Mouse (Mus musculus): ENCODE measurements around the gene Nox4. TPM values are rescaled to one million over a fixed set of nuclear protein-coding genes. Genes with fewer than 3 reads are reported as not detected.

Nox4 gene
- 0.07 and 0.47 TPM in 2 replicates for polyA plus RNA-seq (2012; rRNA removed)

DNA sequence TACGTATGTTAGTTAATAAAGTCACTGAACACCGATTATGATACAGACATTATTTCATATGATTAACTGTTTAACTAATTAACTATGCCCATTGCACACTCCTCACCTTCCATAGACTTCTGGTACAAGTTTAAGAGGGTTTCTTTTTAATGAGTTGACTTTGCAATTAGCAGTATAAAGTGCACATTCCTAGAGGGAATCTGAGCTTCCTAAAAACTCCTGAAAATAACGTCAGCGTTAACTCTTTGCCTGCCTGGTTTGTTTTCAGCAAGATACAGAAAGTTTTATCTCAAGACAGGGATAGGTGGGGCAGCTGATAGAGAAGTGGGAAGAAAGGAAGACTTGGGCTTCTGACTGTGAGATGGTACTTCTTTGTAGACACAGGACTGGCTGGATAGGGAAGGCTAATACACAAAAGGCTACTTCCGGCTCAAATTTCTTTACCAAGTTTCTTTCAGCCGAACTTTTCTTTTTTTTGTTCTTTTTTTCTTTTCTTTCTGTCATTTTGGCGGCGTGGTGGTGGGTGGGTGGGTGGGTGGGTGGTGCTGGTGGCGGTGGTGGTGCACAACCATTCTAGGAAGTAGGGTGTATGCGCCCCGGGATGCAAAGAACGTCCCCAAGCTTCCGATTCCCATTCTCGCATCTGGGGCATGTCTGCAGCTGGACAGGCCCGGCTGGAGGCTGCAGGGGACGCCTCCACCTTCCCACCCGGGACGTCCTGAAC, at the start of gene Nox4:
Gene Nox4 (plus strand): TSS at position 241 of the 724 bp plus-strand sequence.
- no peak for DNase-seq (ENCODE audit: low read depth, low spot score)
- 11% methylated on average over 18 of the region's 18 CpGs for WGBS

DNA sequence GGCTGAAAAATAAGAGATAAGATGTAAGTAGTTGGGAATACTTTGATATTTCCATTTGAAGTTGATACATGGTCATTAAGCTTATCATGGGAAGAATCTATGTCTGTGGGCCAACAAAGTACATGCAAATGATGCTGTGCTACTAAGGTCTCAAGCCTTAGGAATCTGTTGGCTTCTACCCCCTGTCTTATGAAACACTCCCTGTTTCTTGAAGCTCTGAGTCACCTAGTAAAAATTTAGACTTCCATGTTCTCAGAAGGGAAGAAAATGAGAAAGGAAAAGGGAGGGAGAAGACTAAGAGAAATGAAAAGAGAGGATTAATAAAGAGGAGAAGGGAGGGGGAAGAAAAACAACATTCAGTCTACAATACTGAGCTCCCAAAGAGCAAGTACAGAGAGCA, 41.1 kb upstream of the Nox4 start:
- no peak for DNase-seq (ENCODE audit: low read depth, low spot score)

DNA sequence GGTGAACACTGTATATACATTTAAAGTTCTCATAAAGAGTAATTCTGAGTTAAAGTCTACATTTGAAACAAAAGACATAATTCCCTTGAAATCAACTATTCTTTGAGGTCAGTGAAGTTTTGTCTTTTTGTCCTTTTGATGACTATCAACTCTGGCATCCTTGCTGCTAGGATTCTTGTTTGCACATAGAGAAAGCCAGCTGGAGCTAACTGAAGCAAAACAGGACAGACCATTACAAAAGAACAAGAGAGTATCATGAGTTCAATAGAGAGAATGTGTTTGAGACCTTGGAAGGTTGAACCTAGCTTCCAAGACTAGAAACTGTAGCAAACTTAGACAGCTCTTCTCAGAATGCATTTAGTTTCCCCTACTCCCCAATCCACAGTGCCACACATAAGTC, 24.2 kb upstream of the Nox4 start:
- DNase-seq (ENCODE audit: low read depth, low spot score) = no peak

DNA sequence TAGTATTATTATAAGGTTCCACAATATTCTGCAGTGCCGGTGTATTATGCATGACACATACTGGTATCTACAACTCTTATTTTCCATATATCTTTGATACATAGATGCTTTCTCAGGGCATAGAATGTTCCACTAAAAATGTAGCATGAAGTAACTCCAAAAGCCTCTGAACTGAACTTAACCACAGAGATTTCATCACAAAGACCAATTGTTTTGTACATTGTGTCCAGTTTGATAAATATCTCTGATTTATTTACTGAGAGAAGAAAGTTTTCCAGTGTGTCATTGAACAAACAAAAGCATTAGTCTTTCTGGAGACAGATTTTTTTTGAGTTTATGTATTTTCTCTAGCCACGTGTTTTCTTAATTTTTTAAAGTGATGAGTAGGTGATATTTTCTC, 23.1 kb upstream of the Nox4 start:
- WGBS = 75% methylated on average over 2 of the region's 2 CpGs
- DNase-seq (ENCODE audit: low read depth, low spot score) = no peak

DNA sequence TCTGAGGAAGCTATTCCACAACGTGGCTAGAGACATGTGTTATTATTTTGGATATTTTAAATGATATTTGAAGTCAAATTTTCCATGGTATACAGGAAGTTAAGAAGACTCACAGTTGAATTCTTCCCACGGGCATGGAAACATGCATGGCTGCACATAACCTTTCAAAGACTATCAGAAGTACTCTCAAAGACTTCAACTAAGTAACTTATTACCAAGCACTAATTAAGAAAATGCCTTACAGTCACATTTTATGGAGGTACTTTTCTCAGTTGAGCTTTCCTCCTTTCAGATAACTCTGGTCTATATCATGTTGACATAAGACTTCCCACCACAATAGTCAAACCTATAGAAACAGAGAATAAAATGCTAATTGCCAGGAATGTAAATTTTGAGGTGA, 20.3 kb upstream of the Nox4 start:
- no peak for DNase-seq (ENCODE audit: low read depth, low spot score)
- WGBS = 32% methylated on average over 2 of the region's 2 CpGs

DNA sequence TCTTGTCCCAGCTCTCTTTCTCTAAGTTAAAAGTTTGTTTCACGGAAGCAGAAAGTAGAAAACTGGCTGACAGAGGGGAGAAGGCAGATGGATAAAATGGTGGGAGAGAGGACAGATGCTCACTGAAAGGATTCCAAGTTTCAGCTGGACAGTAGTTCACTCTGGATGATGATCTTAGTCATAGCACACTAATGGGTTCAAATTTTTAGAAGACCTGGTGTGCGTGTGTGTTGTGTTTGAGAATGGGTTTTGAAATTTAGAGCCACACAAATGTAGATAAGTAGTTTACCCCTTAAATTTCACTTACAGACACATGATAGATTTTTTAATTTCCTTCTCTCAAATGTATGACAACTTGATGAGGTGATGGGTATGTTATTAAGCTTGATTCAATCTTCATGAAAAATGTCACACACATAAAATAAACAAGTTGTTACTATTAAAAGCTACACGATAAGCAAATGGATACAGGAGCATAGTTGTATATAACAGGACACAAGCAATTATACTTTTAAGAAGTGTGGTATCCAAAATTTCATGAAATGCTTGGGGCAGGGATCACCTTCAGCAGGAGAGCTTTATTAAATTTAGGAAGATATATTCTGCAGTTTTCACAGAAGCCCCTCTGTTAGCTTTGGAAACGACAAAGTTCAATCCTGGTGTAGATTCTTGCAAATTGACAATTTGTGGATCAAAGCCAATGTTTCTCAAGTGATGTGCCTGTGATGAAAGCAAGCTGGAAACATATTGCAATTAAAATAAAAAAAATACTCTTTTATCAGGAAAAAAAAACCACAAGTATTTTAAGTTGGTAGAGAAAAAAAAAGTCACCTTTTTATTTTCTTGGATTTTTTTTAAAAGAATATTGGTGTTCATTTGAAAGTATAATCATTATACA, 18.6 kb upstream of the Nox4 start:
- 77% methylated on average over 4 of the region's 4 CpGs for WGBS
- no peak for DNase-seq (ENCODE audit: low read depth, low spot score)

DNA sequence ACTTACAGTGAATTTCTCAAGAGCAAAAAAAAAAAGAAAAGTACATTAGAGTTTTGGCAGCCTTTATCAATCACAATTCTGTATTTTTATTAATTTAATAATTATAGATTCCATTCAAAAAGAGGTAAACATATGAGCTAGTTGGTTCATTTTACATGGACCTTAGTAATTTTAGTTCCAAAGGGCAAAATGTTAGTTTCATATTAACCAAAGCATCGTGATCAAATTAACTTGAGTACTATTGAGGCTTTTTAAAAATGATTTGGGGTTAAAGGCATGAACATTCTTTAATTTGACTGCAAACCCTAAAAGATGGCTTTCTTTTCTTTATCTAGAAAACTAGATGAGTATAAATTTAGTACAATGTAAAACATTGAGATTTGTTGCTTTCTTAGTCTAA, 16.4 kb upstream of the Nox4 start:
- no peak for DNase-seq (ENCODE audit: low read depth, low spot score)
- WGBS = 74% methylated on average over 1 of the region's 1 CpGs

DNA sequence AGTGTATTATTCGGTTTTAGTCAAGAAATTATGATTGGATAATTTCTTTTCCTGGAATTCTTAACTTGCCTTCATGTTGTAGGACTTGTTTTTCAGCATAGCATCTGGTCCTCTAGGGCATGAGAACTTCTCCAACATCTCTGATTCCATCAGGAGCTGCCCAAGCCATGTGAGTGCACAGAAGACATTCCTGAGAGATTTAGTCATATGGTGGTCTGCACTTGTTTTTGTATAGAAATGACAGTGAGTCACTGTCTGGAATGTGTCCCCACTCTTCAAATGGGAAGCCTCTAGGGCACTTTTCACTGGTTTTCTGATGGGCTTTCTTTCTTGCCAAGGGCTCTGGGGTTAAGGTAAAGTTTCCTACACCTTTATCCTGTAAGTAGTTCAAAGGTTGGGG, 4.8 kb upstream of the Nox4 start:
- no peak for DNase-seq (ENCODE audit: low read depth, low spot score)
- 61% methylated on average over 1 of the region's 1 CpGs for WGBS

DNA sequence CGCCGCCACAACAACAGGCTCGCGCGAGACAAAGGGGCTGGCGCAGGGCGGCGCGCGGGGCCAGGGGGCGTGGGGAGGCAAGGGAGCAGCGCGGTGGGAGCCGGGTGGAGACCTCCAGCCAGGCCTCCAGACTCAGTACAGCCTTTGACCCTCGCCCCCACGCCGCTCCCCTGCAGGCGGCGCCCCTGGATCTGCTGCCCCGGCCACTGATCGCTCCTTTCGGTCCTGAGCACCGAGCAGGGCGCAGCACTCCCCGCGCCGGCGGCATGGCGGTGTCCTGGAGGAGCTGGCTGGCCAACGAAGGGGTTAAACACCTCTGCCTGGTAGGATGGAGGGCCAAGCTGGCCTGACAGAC, 661 bp downstream of the Nox4 start:
- no peak for DNase-seq (ENCODE audit: low read depth, low spot score)
- 5% methylated on average over 30 of the region's 30 CpGs for WGBS

DNA sequence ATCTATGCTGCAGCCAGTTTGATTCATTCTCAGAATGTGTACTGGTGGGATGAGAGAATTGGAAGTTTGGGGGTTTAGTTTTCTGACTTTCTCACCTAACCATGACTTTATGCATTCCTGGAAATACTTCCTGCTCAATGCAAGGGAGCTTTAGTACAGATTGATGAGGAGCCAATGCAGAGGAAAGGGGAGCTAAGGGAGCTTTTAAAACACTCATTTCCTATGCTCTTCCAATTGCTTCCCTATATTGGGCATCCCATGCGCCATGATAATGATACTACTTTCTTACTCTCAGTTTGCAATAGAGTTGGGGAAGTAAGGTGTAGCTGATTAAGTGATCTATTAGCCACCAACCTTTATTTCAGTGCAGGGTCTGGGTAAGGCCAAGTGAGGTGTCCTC, 1.0 kb downstream of the Nox4 start:
- no peak for DNase-seq (ENCODE audit: low read depth, low spot score)
- 71% methylated on average over 1 of the region's 1 CpGs for WGBS

DNA sequence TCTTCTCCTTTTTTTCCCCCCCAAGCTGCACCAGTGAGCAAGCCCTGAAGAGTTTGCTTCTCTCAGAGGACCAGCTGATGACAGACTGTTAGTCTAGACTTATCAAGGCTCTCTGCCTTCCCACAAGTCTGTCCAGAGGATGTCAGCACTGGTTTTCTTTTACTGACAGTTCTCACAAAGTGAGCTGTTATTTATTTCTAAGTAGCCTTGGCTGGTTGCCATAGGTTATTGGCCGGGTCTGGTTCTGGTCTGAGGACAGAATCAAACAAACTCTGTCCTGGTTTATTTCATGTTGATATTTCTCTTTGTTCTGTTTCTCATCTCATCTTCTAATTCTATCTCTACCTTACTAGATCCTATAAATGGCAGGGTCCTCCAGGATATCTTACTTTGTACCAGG, 2.0 kb downstream of the Nox4 start:
- WGBS = 32% methylated on average over 1 of the region's 1 CpGs
- DNase-seq (ENCODE audit: low read depth, low spot score) = no peak

DNA sequence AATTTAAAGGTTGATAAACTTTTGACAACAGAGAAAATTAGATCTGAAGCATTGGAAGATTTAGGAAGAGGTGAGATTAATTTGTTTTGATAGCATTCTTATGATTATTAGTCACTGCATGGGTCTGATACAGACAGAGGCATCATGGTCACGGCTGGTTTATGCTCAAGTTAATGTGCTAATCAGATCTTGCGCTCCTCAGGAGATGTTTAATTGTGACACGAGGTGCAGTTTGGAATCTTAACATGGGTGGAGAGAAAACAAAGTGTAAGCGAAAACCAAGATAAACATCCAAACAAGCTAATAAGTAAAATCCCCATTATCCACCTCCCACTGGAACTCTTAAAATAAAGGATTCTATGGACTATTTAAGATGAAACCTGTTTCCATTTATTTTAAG, 6.2 kb downstream of the Nox4 start:
- DNase-seq (ENCODE audit: low read depth, low spot score) = no peak
- 81% methylated on average over 4 of the region's 4 CpGs for WGBS

DNA sequence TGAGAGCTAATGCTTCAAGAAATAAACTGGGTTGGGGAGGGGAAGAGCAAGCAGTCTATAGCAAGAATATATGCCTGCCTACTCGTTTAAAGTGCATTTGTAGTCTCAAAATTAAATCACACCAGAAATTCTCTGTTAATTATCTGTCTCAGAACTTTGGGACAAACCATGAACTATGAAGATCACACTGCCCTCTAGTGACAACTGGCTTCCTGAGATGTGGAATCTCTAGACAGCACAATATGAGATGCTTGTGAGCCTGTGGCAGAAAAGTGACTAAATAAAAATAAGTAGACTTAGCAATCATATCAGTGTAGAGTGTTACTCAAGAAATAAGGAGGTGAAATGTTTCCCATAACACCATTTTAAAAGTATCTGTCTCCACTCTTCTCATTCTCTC, 31.3 kb downstream of the Nox4 start:
- 4% methylated on average over 1 of the region's 1 CpGs for WGBS

DNA sequence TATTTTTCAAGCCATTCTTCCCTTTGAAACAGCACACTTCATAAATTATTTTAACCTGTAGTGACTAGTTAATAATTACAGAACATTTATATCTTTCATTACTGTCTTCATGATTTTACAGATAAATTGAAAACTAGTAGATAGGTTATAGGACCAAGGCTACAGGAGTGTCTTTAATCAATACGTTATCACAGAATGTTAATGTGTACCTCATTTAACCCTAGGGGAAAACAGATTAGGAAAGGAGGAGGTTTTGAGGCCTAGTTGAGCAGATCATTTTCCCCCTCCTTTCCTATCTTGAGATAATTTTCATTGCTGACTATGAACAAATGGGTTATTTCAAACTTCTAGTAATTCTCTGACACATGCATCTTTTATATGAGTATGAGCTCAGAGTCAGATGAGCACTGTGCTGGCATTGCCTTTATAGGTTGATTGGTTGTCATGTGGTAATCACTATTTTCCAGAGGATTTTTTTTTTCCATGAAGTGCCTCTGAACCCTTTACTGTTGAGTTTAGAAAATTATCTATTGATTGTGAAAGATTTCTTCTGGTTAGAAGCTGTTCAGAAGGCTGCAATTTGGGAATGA, 57.9 kb downstream of the Nox4 start:
- 84% methylated on average over 1 of the region's 1 CpGs for WGBS
- no peak for DNase-seq (ENCODE audit: low read depth, low spot score)

More for the DNA sequence above, 31.3 kb downstream of the Nox4 start:
- DNase-seq (ENCODE audit: low read depth, low spot score) = no peak

DNA sequence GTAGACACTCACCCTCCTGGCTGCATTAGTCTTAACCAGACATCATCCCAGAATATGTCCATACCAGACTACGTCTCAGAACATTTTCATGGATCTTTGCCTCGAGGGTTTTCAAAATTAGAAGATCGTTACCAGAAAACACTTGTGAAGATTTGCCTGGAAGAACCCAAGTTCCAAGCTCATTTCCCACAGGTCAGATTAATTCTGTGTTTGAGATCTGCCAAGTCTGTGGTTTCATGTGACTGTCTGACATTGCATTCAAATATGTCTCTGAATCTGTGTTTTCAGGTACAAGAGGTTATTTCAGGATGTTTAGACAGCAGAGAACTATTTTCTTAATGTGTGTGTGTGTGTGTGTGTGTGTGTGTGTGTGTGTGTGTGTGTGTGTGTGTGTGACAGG, 75.7 kb downstream of the Nox4 start:
- WGBS = 81% methylated on average over 3 of the region's 3 CpGs

DNA sequence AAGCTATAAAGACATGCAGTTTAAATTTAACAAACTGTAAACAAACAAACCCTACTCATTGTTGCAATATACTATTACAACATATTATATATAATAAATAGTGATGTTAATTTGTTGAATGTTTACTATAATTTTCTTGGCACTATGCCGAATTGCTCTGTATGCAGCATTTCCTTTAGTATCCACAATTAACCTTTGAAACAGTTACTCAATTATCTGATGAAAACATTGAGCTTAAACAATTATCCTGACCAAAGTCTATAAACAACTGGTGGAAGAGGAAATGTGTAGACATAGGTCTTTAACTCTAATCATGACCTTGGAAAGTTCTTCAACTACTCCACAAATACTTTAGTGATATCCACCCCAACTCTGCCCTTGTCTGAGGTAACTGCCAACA, 76.2 kb downstream of the Nox4 start:
- WGBS = 73% methylated on average over 1 of the region's 1 CpGs
- DNase-seq (ENCODE audit: low read depth, low spot score) = no peak

More for the DNA sequence above, 75.7 kb downstream of the Nox4 start:
- DNase-seq (ENCODE audit: low read depth, low spot score) = no peak

DNA sequence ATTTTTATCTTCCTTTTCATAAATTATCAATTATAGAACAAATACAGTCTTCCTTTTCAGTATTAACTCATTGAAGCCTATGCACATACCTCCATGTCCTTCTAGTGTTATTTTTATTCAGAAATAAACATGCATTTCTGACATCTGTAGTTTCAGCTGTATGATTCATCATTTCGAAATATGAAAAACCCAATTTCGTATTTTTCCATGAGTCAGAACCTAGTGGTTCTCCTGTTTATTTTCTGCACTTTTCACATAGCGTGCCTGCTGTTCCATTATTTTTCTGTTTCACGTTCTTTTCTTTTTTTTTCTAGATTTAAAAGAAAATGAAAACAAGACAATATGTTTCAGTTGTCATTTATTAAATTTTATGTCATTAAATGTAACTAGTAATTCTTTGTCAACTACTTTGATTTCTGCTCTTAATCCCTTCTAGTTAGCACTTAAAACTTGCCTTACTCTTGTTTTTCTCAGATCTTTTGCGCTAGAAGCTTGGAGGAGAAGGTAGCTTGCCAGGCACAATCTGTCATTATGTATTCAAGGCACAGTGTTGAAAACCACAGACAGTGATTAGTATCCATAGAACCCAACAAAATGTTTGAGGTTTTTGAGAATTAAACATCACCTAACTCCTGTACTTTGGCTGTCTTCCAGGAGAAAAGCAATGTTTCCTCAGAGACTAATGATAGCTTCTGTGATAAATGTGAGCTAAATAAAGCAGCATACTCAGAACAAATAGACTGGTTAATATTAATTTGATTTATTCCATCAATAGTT, 85.1 kb downstream of the Nox4 start:
- no peak for DNase-seq (ENCODE audit: low read depth, low spot score)
- WGBS = 74% methylated on average over 5 of the region's 5 CpGs

DNA sequence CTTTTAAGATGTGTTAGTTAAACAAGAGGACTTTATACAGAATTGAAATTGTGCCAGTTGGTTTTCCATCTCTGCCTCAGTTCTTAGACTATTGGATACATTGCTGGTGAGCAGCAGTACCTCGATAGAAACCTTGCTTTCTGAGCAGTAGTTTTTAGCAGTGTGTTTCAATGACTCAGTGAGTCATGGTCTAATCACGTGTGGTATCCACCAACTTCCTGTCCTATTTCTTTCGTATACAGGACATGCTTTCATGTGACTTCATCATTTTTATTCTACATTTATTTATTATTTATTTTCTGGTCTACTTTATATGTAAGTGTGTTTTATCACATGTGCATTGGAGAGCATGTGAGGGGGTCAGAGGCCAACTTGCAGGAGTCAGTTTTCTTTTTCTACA, 99.7 kb downstream of the Nox4 start:
- DNase-seq (ENCODE audit: low read depth, low spot score) = no peak
- WGBS = 61% methylated on average over 3 of the region's 3 CpGs

DNA sequence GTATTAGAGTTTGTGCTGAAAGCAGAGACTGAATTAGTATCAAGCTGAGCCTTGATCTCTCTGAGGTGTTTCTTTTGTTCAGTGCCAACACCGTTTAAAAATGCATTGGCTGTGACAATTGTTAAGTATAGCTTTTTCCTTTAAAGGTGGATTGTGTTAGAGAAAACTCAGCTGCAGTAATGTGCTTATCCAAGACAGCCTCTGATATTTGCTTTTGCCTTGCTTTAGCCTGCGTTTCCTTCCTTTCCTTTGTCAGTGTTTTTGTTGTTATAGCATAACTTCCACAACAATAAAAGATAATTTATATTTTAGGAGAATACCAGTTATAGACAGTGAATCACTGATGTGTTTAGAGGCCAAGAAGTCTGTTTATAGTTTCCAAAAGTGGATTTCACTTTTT, 106.9 kb downstream of the Nox4 start:
- WGBS = 40% methylated on average over 2 of the region's 2 CpGs
- no peak for DNase-seq (ENCODE audit: low read depth, low spot score)

DNA sequence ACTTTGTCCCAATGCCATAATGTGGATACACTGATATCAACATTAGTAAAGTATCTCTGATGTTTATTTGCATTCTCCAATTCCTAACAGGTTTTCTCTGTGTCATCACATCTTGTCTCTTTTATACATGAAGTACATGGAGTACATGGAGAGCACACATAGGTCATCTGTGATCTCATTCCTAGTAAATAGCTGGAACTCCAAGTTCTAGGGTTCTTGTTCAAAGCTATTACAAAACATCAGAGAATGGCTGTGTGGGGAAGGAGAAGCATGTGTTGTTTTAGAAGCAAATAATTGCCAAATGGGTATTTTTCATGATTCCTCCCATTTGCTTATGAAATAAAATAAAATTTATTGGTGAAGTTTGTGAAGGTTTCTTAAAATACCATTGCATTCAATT, 121.9 kb downstream of the Nox4 start:
- no peak for DNase-seq (ENCODE audit: low read depth, low spot score)

Measured in large intestine, adult 2 months (tissue).